Mouse (Mus musculus): Measurements from ENCODE around the gene Sesn2. TPM values are rescaled to one million over a fixed set of nuclear protein-coding genes. Genes with fewer than 3 reads are reported as not detected.

The Sesn2 gene
- polyA plus RNA-seq, 1 experiment from 2014 or later: 10.6 TPM

DNA sequence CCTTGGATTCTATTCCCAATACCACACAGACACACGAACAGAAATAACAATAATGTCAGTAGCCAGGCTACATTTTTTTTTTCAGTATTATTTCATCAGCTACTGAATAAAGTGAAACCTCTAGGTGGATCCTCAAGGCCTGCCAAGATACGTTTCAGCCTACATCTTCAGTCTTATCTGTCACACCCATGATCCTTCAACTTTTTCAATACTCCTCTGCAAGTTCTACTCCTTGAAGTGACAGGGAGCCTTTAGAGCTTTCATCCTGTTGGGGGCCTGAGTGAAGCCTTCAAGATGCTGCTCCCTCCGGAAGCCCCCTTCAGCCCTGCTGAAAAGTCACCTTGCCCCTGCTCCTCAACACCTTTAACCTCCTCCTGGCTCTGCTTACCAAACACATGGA is 1.8 kb upstream of the Sesn2 start:
- no peaks in the 10 kb centered on the region for H3K9me3 ChIP-seq (replicated peaks)
- H3K4me3 ChIP-seq: no peak overlapping the region
- ATAC-seq: no peak
- WGBS (ENCODE audit: insufficient replicate concordance): 44% methylated on average over 3 of the region's 3 CpGs
- peak overlapping the region; percentile 53 for H3K4me2 ChIP-seq
- peaks cover 85% of the 10 kb centered on the region for H3K4me1 ChIP-seq
- H3K27ac ChIP-seq: peak overlapping the region; percentile 84
- H3K9ac ChIP-seq: peak overlapping the region; percentile 49
- H3K36me3 ChIP-seq: no peaks in the 10 kb centered on the region
- no peaks in the 10 kb centered on the region for H3K27me3 ChIP-seq (replicated peaks)

DNA sequence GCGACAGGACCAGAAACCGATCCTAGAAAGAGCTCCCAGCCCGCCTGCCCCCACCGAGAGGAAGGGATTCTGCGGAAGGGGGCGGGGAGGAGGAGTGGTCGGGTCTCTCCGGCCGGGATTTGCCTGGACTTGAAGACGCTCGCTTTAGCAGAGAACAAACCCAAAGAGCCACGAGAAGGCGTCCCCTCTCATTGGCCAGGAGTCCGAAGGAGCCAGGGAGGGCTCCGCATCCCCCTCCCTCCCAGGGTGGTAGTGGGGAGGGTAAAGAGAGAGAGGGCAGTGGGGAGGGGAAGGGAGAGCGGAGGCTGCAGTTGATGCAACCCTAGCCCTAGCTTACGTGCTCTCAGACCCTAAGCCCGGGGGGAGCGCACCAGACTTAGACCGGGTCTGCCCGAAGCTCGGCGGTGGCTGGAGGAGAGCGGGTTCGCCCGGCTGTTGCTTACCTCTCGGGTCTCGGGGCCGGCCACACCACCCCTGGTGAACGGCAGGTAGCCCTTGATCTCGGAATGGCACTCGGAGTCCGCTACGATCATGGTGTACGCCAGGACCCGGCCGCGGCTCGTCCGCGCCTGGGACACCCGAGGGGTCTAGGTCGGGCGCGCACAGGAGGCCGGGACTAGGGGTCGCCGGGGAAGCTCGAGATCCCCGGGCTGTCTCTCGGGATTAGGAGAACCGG is 542 bp downstream of the Sesn2 start:
- ATAC-seq: peak; percentile 45
- WGBS (ENCODE audit: insufficient replicate concordance): under 1% methylated on average over 51 of the region's 52 CpGs
- H3K36me3 ChIP-seq: no peaks in the 10 kb centered on the region
- peak overlapping the region; percentile 85 for H3K27ac ChIP-seq
- H3K27me3 ChIP-seq (replicated peaks): no peaks in the 10 kb centered on the region
- H3K4me1 ChIP-seq: peaks cover 91% of the 10 kb centered on the region
- H3K9ac ChIP-seq: peak overlapping the region; percentile 92
- H3K9me3 ChIP-seq (replicated peaks): no peaks in the 10 kb centered on the region
- peak overlapping the region; percentile 95 for H3K4me2 ChIP-seq
- peak overlapping the region; percentile 88 for H3K4me3 ChIP-seq

DNA sequence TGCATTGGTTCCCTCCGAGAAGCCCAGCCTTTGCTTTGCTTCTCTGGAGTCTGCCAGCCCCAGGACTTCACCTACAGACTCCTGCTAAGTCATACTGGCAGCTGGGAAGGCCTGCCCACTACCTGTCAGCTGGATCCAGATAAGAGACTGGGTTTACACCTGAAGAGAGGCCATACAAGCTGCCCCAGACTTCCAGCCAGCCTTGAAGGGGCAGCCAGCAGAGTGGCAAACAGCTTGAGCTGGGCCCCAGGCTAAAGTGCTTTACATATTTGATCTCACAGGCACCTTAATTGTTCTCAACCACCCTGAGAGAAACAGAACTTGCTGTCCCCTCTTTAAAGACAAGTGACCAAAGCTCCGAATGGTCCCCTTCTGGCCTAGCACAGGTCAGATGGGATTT is 3.1 kb downstream of the Sesn2 start:
- Histone ChIP-seq H3K4me3 (no peak overlapping the region), H3K4me2 (peak overlapping the region; percentile 95), H3K27ac (peak overlapping the region; percentile 65), H3K4me1 (peaks cover 92% of the 10 kb centered on the region), H3K9ac (peak overlapping the region; percentile 23; the same call in 1 of the 2 replicates), H3K27me3 (replicated peaks) (no peaks in the 10 kb centered on the region), H3K9me3 (replicated peaks) (no peaks in the 10 kb centered on the region), H3K36me3 (no peaks in the 10 kb centered on the region)
- ATAC-seq: no peak
- 55% methylated on average over 2 of the region's 2 CpGs for WGBS (ENCODE audit: insufficient replicate concordance)

DNA sequence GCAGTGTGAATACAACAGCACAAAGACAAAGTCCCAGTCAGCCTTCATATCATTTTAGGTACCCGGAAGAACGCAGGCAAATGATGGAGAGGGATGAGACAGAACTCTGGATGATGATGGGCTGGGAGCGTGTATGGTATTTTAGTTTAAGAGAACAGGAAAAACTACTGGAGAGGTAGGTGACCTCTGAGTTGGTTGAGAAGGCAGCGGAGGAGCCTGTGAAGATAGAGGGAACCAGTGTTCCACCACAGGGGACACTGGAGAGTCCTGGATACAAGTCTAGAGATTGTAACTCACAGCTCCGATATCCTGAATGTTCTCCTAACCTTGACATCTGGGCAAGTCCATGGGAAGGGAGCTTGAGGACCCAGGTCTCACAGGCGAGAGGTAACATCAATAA is 4.1 kb downstream of the Sesn2 start:
- no peak overlapping the region for H3K27ac ChIP-seq
- H3K4me3 ChIP-seq: no peak overlapping the region
- 0 out of 2 replicates have a peak, but pooled peaks cover 4% of the 10 kb centered on the region for H3K36me3 ChIP-seq
- ATAC-seq: no peak
- H3K4me2 ChIP-seq: no peak overlapping the region
- peaks cover 87% of the 10 kb centered on the region for H3K4me1 ChIP-seq
- no peaks in the 10 kb centered on the region for H3K27me3 ChIP-seq (replicated peaks)
- H3K9ac ChIP-seq: no peak overlapping the region
- H3K9me3 ChIP-seq (replicated peaks): no peaks in the 10 kb centered on the region
- 83% methylated on average over 6 of the region's 6 CpGs for WGBS (ENCODE audit: insufficient replicate concordance)

DNA sequence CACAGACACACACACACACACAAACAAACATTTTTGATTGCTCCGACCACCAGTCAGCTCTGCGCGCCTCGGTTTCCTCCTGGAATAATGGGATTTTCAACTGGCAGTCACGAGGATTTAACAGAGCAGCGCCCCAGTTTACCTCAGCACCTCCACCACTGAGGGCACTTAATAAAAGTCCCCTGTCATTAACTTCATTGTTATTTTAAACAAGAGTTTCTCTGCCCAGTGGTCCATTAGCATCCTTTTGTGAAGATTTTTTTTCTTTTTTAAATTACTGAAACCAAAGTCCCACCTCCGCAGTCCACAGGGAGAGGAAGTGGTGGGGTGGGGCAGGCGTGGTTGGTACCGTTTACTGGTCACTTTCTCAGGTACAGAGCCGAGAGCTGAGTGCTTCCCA is 4.5 kb downstream of the Sesn2 start:
- Histone ChIP-seq H3K27ac (peak overlapping the region; percentile 75), H3K9me3 (replicated peaks) (no peaks in the 10 kb centered on the region), H3K4me2 (peak overlapping the region; percentile 49), H3K9ac (0 out of 2 replicates have a peak overlapping the region, but pooled peaks have one; percentile 48), H3K27me3 (replicated peaks) (no peaks in the 10 kb centered on the region), H3K4me1 (peaks cover 83% of the 10 kb centered on the region), H3K4me3 (no peak overlapping the region), H3K36me3 (peaks cover 8% of the 10 kb centered on the region)
- ATAC-seq: no peak
- WGBS (ENCODE audit: insufficient replicate concordance): 50% methylated on average over 10 of the region's 10 CpGs

DNA sequence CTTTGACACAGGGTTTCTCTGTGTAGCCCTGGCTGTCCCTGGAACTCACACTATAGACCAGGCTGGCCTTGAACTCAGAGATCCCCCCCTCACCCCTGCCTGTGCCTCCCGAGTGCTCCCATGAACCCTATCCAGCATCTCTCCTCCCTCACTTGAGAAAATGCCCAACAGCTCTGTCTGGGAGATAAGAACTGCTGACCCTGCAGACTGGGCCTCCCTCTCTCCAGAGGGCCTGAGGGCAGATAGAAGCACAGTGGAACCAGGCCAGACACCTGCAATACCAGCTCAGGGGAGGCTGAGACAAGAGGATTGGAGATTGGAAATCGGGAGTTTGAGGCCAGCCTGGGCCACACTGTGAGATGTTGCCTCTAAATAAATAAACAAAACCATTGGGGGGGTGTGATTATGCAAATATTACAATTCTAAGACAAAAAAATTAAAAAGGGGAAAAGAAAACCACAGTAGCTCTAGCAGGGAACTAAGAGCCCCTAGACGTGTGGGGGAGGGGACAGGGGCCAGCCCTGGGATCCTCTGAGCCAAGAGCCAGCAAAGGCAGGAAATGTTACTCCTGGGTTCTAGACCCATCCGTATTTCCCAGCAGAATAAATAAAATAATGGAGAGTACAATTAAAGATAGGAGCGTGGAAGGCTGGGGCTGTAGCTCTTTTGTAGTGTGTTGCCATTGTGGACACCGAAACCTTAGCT is 5.1 kb downstream of the Sesn2 start:
- H3K36me3 ChIP-seq: peaks cover 12% of the 10 kb centered on the region
- H3K4me3 ChIP-seq: no peak overlapping the region
- no peaks in the 10 kb centered on the region for H3K27me3 ChIP-seq (replicated peaks)
- WGBS (ENCODE audit: insufficient replicate concordance): 43% methylated on average over 6 of the region's 6 CpGs
- peak overlapping the region; percentile 48; the same call in 1 of the 2 replicates for H3K9ac ChIP-seq
- H3K9me3 ChIP-seq (replicated peaks): no peaks in the 10 kb centered on the region
- peak; percentile 67 for ATAC-seq
- H3K4me1 ChIP-seq: peaks cover 79% of the 10 kb centered on the region
- H3K4me2 ChIP-seq: peak overlapping the region; percentile 49
- peak overlapping the region; percentile 75 for H3K27ac ChIP-seq

DNA sequence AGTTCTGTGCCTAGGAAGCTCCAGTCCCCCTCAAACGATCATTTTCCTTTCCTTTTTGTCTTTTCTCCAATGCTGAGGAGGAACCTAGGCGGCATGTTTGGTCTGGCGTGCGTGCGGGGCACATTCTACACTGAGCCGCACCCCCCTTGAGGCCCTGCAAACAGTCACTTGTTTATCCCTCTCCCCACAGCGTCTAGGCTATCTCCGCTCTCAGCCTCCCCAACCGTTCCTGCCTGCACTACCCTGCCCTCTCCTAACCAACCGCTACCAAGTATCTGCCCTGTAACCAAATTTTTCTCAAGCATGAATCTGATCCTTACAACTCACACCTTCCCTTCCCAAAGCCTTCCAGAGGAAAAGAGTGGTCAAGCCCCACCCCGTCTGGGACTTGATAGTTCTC is 7.0 kb downstream of the Sesn2 start:
- Histone ChIP-seq H3K36me3 (peaks cover 28% of the 10 kb centered on the region), H3K27ac (peak overlapping the region; percentile 63), H3K4me2 (peak overlapping the region; percentile 40), H3K4me1 (peaks cover 72% of the 10 kb centered on the region), H3K9me3 (replicated peaks) (no peaks in the 10 kb centered on the region), H3K27me3 (replicated peaks) (no peaks in the 10 kb centered on the region), H3K4me3 (0 out of 2 replicates have a peak overlapping the region, but pooled peaks have one; percentile 12), H3K9ac (peak overlapping the region; percentile 1; the same call in 1 of the 2 replicates)
- 27% methylated on average over 11 of the region's 11 CpGs for WGBS (ENCODE audit: insufficient replicate concordance)
- peak; percentile 84 for ATAC-seq

DNA sequence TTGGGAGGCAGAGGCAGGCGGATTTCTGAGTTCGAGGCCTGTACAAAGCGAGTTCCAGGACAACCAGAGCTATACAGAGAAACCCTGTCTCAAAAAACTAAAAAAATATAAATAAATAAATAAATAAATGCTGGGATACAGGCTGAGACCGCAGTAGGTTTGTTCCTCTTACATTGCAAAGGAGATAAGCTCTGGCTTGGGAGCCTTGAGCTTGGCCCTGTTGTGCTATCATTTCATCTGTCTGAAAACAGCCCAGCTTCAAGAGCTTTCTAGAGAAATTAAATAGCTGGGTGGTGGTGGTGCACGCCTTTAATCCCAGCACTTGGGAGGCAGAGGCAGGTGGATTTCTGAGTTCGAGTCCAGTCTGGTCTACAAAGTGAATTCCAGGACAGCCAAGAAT is 8.7 kb downstream of the Sesn2 start:
- peaks cover 45% of the 10 kb centered on the region for H3K36me3 ChIP-seq
- H3K9me3 ChIP-seq (replicated peaks): no peaks in the 10 kb centered on the region
- 73% methylated on average over 6 of the region's 6 CpGs for WGBS (ENCODE audit: insufficient replicate concordance)
- H3K4me3 ChIP-seq: no peak overlapping the region
- H3K4me2 ChIP-seq: no peak overlapping the region
- no peaks in the 10 kb centered on the region for H3K27me3 ChIP-seq (replicated peaks)
- ATAC-seq: no peak
- no peak overlapping the region for H3K27ac ChIP-seq
- peaks cover 55% of the 10 kb centered on the region for H3K4me1 ChIP-seq
- H3K9ac ChIP-seq: no peak overlapping the region

DNA sequence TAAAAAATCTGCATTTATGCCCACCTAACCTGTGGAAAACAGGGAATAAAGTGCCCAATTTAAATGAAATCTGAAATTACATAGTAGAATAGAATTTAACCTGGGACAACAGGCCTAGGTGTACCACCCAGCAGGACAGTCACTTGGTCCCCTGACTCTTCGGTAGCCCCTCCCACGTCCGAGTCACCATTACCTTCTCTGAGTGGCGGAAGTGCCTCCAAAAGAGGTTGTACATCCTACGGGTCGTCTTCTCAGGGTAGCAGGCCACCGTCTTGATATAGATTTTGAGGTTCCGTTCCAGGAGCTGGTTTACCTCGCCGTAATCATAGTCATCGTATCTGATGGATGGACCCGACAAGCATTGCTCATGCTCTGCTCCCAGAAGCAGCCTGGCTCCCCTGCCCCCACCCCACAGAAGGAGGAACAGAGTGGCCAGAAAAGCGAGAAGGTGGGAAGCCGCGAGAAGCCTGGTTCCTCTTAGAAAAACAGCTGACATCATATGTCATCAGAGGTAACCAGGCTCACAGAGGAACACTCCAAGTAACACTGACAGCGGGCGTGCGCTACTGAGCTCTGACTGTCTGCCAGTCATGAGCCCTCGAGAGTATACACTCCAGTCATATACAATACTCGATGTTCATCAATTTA is 15.9 kb downstream of the Sesn2 start:
- Histone ChIP-seq H3K4me3 (no peak overlapping the region), H3K36me3 (peaks cover 72% of the 10 kb centered on the region), H3K4me2 (no peak overlapping the region), H3K4me1 (peaks cover 23% of the 10 kb centered on the region), H3K9ac (no peak overlapping the region), H3K27ac (no peak overlapping the region), H3K9me3 (replicated peaks) (no peaks in the 10 kb centered on the region), H3K27me3 (replicated peaks) (no peaks in the 10 kb centered on the region)
- WGBS (ENCODE audit: insufficient replicate concordance): 64% methylated on average over 20 of the region's 20 CpGs
- no peak for ATAC-seq

DNA sequence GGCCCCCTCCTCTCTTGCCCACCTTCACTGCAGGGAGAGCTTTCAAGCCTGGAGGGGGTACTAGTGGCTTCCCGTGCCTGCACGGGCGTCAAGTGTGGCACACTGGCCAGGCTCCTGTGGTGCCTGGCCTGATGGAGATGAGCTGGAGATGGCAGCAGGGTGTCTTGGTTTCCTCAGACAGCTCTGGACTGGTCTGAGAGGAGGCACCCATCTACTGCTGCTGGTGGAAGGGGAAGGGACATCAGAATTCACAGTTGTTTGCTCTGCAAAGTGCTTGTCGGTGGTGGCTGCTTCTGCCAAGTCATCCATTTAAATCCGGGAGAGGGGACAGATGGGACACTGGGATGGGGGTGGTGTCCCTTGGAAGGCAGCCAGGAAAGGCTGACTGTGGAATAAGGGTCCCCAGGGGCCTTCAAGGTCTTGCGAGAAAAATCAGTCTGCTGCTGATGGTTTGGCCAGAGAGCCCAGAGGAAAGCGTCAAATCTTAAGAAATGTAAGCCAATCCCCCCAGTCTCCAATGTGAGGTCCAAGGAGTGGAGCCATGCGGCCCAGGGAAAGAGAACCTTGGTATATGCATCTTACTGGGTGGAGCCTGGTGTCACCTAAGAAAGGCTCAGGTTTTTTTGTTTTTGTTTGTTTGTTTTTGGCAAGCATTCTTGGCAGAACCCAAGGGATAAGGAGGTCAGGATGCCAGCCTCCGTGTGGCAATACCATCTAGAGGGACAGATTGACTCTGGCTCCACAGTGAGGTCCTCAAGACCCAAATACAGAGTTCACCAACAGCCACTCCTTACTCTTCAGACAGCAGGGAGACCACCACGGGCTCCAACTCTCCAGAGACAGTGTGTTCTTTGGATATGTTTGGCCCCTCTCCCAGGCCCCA is 17.9 kb downstream of the Sesn2 start:
- H3K27ac ChIP-seq: peak overlapping the region; percentile 3
- no peak overlapping the region for H3K4me2 ChIP-seq
- H3K4me1 ChIP-seq: peaks cover 17% of the 10 kb centered on the region
- ATAC-seq: peak; percentile 50; the same call in 1 of the 2 replicates
- no peak overlapping the region for H3K4me3 ChIP-seq
- no peaks in the 10 kb centered on the region for H3K27me3 ChIP-seq (replicated peaks)
- no peaks in the 10 kb centered on the region for H3K9me3 ChIP-seq (replicated peaks)
- peaks cover 53% of the 10 kb centered on the region for H3K36me3 ChIP-seq
- no peak overlapping the region for H3K9ac ChIP-seq
- WGBS (ENCODE audit: insufficient replicate concordance): 67% methylated on average over 10 of the region's 10 CpGs

DNA sequence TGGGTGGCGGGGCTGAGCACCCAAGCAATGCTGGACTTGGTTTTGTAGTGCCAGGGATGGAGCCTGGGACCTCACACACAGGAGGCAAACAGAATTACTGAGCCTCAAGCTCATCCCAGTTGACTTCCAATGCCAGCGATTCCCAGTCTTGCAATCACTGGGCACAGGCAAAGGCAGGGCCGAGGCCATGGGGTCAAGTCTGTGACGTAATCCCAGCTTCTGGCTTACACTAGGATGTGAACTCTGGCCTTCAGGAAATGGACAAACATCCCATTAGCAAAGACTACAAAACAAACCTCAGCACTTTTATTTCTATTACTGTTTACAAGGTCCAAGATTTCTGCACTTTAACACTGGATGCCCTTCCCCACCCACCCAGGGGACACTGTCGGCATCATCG is 18.6 kb downstream of the Sesn2 start:
- H3K27me3 ChIP-seq (replicated peaks): no peaks in the 10 kb centered on the region
- WGBS (ENCODE audit: insufficient replicate concordance): 72% methylated on average over 6 of the region's 6 CpGs
- H3K4me2 ChIP-seq: no peak overlapping the region
- H3K27ac ChIP-seq: peak overlapping the region; percentile 3; the same call in 1 of the 2 replicates
- peaks cover 46% of the 10 kb centered on the region for H3K36me3 ChIP-seq
- peak; percentile 50 for ATAC-seq
- H3K4me3 ChIP-seq: no peak overlapping the region
- peaks cover 17% of the 10 kb centered on the region for H3K4me1 ChIP-seq
- H3K9ac ChIP-seq: no peak overlapping the region
- H3K9me3 ChIP-seq (replicated peaks): no peaks in the 10 kb centered on the region

Measured in liver, embryonic 12.5 days (tissue).